Mouse (Mus musculus): ENCODE measurements around the gene Arhgap21.

Arhgap21 gene

DNA sequence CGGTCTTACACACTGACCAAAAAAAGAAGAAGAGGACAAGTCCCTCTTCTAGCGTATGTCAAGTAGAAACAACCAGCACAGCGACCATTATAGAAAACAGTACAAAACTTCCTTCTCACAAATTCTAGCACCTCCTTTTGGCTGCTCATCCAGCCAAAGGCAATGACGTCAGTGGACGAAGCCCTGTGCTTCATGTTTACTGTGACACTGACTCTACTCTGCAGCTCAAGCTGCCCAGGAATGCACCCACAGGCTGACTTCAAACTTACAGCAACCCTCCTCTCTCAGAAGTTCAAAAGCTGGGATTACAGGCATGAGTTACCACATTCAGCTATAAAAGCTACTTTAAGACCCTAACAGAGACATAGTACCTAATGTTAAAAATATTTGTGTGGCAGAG, 72.2 kb downstream of the Arhgap21 start:
- DNase-seq (ENCODE audit: low spot score in 2 of 2), result peak in 1 of 2 experiments; percentile 36

GRCm38 (mm10) chr2:20894100-20894690, 74.5 kb downstream of the Arhgap21 start:
- peak in 1 of 2 experiments; percentile 24 for DNase-seq (ENCODE audit: low spot score in 2 of 2)

GRCm38 (mm10) chr2:20888751-20889150, 79.9 kb downstream of the Arhgap21 start:
- DNase-seq (ENCODE audit: low spot score in 2 of 2), result no peak

DNA sequence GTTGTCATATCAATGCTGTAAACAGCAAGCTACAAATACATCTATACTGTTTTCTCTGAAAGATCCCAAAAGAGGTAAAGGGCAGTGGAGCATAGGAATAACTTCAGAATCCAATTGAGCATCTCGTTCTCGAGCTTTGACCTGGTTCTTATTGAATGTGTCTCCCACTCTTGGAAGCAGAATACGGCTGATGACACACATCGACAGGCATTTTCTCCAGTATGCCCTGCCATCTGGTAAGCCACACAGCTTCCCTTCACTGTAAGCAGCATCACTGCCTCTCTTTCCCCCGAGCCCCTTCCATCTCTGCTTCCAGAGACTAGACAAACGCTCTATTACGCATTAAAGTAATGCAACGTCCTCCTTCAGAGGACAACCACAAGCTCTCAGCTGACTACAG, 85.4 kb downstream of the Arhgap21 start:
- no peak for DNase-seq (ENCODE audit: low spot score in 2 of 2)

GRCm38 (mm10) chr2:20879877-20880605, 88.6 kb downstream of the Arhgap21 start:
- DNase-seq (ENCODE audit: low spot score in 2 of 2), result no peak

DNA sequence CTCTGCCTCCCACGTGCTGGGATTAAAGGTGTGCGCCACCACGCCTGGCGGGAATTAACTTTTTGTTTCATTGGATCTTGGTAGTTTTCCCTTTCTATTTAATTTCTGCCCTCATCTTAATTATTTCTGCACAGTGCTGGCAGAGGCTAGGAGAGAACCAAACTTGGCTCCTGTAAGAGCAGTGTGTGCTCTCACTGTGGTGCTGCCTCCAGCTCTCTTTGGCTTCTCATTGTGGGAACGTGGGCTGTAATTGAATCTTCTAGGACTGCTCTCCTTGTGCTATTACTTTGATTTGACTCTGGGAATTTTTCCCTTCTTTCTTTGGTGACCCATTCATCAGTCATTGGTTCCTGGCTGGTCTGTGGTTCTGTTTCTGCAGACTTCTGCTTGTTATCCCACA, 94.1 kb downstream of the Arhgap21 start:
- DNase-seq (ENCODE audit: low spot score in 2 of 2), result no peak

- DNase-seq (ENCODE audit: low spot score in 2 of 2), result peak in 1 of 2 experiments; percentile 17
Observed at GRCm38 (mm10) chr2:20869212-20869965, 99.3 kb downstream of the Arhgap21 start.

GRCm38 (mm10) chr2:20868052-20868451, 100.6 kb downstream of the Arhgap21 start:
- DNase-seq (ENCODE audit: low spot score in 2 of 2), result no peak

DNA sequence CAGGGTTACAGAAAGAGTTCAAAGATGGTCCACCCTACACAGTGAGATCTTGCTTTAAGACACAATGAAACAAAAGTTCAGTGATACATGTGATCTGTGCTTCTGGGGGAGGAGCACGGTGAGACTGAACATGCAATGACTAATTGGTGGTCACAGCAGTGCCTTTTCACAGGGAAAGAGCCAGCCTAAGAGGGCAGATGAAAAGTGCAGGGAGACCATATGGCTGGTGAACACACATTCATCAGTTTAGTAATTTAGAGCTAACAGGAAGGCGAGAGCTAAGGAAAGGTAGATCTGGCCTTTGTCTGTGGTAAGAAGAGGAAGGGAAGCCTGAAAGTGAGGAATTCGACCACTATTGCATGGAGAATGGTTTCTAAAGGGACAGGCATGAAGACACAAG, 102.9 kb downstream of the Arhgap21 start:
- DNase-seq (ENCODE audit: low spot score in 2 of 2), result no peak

DNA sequence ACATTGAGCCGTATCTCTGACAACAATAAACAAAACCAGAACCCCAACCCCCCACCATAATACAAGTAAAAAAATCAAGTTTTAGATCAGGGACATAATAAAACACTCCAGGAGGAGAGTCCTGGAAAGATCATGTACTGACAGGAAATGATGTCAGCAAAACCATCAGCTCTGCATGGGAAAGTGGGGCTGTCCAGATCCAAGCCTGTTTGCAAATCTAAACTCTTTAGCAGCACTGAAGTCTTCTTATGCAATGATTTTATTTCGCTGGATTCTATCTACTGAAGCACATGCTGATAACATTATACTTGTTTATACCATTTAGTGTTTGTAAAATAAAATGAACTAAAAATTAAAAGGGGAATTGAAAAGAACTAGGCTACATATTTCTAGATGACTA, 104.1 kb downstream of the Arhgap21 start:
- no peak for DNase-seq (ENCODE audit: low spot score in 2 of 2)

- DNase-seq (ENCODE audit: low spot score in 2 of 2), result no peak
Observed at GRCm38 (mm10) chr2:20860756-20861155, 107.9 kb downstream of the Arhgap21 start.

- DNase-seq (ENCODE audit: low spot score in 2 of 2), result no peak
Observed at GRCm38 (mm10) chr2:20849346-20849745, 119.3 kb downstream of the Arhgap21 start.

DNA sequence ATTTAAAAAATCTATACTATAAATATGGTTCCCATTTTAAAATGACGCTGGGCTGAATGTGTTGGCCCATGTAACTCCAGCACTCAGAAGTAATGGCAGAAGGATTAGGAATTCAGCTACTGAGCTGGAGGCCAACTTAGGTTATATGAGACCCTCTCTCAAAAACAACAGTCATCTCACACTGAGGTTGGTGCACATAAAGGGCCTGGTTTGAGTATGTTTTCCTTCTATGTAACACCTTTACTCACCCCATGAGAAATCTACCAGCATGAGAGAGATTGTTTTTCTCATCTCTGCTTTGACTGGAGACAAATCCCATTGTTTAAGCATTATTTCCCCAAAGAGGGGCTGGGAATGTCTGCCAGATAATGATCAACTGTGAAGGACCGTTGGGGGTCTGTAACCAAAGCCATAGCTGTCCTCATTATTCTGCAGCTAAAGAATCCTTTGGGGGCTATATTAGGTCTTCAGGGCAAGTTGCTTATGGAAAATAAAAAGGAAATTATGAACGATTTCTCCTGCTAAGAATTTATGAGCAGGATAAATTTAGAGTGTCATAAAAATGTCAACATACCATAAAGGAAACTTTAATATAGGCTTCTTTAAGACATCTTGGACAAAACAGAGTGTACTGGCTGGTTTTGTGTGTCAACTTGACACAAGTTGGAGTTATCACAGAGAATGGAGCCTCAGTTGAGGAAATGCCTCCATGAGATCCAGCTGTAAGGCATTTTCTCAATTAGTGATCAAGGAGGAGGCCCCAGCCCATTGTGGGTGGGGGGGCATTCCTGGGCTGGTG, 136.9 kb downstream of the Arhgap21 start:
- DNase-seq (ENCODE audit: low spot score in 2 of 2), result no peak

GRCm38 (mm10) chr2:20830882-20831281, 137.8 kb downstream of the Arhgap21 start:
- no peak for DNase-seq (ENCODE audit: low spot score in 2 of 2)

GRCm38 (mm10) chr2:20826258-20826657, 142.4 kb downstream of the Arhgap21 start:
- no peak for DNase-seq (ENCODE audit: low spot score in 2 of 2)

GRCm38 (mm10) chr2:20818226-20818625, 150.5 kb downstream of the Arhgap21 start:
- no peak for DNase-seq (ENCODE audit: low spot score in 2 of 2)

DNA sequence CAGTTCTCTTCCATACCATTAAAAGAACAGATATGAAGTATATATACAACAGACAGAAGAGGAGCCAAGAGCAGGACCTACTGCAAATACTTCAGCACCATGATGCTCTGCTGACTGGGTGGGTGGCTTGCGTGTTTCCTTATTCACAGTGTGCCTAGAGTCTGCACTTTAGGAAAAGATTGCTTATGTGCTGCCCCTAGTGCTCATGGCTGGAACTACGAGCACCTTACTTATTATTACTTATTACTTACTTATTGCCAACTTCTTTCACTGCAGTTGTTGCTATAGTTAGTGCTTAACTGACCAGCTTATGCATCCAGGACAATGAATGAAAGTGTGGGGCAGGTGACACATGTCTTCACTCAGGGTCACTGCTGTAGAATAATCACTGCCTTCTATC, 154.7 kb downstream of the Arhgap21 start:
- DNase-seq (ENCODE audit: low spot score in 2 of 2), result no peak

DNA sequence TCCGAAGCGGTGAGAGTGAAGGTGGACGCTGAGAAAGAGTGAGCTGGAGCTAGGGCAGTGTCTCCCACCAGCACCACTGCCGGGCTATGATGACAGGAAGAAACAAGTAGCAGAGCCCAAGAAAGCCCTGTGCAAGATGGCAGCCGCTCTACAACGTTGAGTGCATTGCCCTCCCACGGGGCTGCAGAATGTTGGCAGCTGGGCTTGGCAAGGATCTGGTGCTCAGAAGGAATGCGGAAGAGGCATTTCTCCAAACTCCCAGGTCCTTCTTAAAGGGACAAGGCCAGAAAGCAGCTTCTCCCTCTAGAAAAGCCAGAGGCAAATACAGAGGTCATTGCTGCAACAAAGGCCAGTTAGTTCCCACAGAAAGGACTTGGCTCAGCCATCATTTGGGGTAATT, 157.2 kb downstream of the Arhgap21 start:
- DNase-seq (ENCODE audit: low spot score in 2 of 2), result peak; percentile 7 to 31

DNA sequence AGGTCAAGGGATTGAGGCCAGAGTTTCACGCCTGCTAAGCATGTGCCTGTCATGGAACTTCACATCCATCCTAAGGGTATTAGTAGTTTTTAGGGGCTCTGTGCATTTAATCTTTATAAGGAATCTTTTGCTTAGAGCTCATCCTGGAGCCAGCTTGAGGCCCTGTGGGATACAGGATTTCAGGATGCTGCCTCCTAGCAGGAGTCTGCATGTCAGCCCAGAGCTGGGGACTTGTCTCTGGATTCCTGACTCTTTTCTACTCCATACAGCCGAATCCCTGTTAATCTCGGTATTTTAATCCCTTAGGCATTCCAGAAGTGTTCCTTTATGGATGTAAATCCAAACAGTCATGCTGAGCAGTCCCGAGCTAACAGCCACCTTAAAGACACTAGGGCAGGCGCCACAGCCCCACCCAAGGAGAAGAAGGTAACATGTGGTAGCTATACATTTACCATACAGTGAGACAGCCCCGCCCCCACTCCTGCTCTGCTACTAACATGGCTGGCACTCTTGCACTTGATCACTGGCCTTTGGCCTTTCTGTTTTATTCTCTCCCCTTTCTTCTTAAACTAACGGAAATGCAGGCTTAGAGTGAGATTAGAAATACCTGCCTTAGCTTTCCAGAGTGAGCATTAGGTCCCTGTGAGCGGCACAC, 167.3 kb downstream of the Arhgap21 start:
- DNase-seq (ENCODE audit: low spot score in 2 of 2), result no peak

All from heart, adult 9 months (tissue).